9 mouse cellular contexts compared by ENCODE assay signal in the genomic region with DNA sequence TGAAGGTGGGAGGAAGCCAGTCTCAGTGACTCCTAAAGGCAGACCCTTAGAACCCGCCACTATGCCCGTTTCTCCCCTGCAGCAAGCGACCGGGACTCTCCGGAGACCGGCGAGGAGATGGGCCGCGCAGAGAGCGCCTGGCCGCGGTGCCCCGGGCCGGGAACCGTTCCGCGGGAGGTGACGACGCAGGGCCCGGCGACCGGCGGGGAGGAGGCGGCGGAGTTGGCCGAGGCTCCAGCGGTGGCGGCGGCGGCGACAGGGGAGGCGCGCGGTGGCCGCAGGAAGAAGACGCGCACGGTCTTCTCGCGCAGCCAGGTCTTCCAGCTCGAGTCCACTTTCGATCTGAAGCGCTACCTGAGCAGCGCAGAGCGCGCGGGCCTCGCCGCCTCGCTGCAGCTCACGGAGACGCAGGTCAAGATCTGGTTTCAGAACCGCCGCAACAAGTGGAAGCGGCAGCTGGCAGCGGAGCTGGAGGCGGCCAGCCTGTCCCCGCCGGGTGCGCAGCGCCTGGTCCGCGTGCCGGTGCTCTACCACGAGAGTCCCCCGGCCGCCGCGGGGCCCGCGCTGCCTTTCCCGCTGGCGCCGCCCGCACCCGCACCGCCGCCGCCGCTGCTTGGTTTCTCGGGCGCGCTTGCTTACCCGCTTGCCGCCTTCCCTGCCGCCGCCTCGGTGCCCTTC. TPM values are rescaled to one million over a fixed set of nuclear protein-coding genes. Genes with fewer than 3 reads are reported as not detected.
DNase-seq lines count a peak whose midpoint lies in the region; ATAC-seq and TF ChIP-seq lines count a peak whose summit lies in the region.
"Had no signal": no experiment of that assay in that cellular context is flagged by ENCODE, and none has a peak within 500 bp of the region (broad histone marks: within the 10 kb centered on the region; RNA-seq: fewer than 3 reads in every experiment).

No protein-coding gene starts in this region.

- H3K4me2 ChIP-seq in lung, embryonic 14.5 days: peak overlapping the region; percentile 58
- peak overlapping the region; percentile 61 for H3K4me2 ChIP-seq in limb, embryonic 12.5 days

- H3K4me3 ChIP-seq in lung, embryonic 14.5 days (ENCODE audit: low read depth, low read length): peak overlapping the region; percentile 34
- peak overlapping the region; percentile 42 for H3K4me3 ChIP-seq in forebrain, embryonic 10.5 days
- H3K4me3 ChIP-seq in limb, embryonic 12.5 days (replicated peaks): peak overlapping the region; percentile 40
- H3K4me3 ChIP-seq in small intestine, adult 2 months (ENCODE audit: low read depth, low read length): peak overlapping the region; percentile 25; the same call in 1 of the 2 replicates

- ATAC-seq in lung, embryonic 14.5 days (ENCODE audit: insufficient read depth): no peak
- ATAC-seq in limb, embryonic 12.5 days (ENCODE audit: insufficient number of reproducible peaks, insufficient read depth, low FRiP score, low TSS enrichment, low read depth): no peak
- no peak for ATAC-seq in granulocyte monocyte progenitor cell, adult 5-6 weeks (replicated peaks; ENCODE audit: poor library complexity, severe bottlenecking)

- H3K4me1 ChIP-seq in lung, embryonic 14.5 days (ENCODE audit: insufficient read depth): no peaks in the 10 kb centered on the region
- peaks cover 43% of the 10 kb centered on the region for H3K4me1 ChIP-seq in forebrain, embryonic 10.5 days
- peaks cover 21% of the 10 kb centered on the region for H3K4me1 ChIP-seq in limb, embryonic 12.5 days (replicated peaks)
- no peaks in the 10 kb centered on the region for H3K4me1 ChIP-seq in small intestine, adult 2 months (ENCODE audit: control insufficient read depth, insufficient read depth, insufficient read length, low read length)

- H3K9me3 ChIP-seq in lung, embryonic 14.5 days (ENCODE audit: low read depth, low read length): no peaks in the 10 kb centered on the region
- H3K9me3 ChIP-seq in forebrain, embryonic 10.5 days: no peaks in the 10 kb centered on the region
- 0 out of 2 replicates have a peak, but pooled peaks cover 5% of the 10 kb centered on the region for H3K9me3 ChIP-seq in limb, embryonic 12.5 days

- TF ChIP-seq CTCF in lung, embryonic 14.5 days (IDR thresholded peaks at IDR 0.05; ENCODE audit: low read depth): no peak
- no peak for TF ChIP-seq CTCF in small intestine, adult 2 months (IDR thresholded peaks at IDR 0.05; ENCODE audit: extremely low read depth, insufficient read length, insufficient replicate concordance, low read depth, low read length)

- H3K27ac ChIP-seq in lung, embryonic 14.5 days (ENCODE audit: low read depth): no peak overlapping the region
- no peak overlapping the region for H3K27ac ChIP-seq in forebrain, embryonic 10.5 days
- no peak overlapping the region for H3K27ac ChIP-seq in limb, embryonic 12.5 days
- no peak overlapping the region for H3K27ac ChIP-seq in small intestine, adult 2 months (ENCODE audit: insufficient read depth, low read depth, low read length)

- WGBS in lung, embryonic 14.5 days: under 1% methylated on average over 83 of the region's 88 CpGs
- WGBS in forebrain, embryonic 10.5 days: under 1% methylated on average over 88 of the region's 88 CpGs
- under 1% methylated on average over 85 of the region's 88 CpGs for WGBS in limb, embryonic 12.5 days
- under 1% methylated on average over 88 of the region's 88 CpGs for WGBS in small intestine, adult 2 months

- DNase-seq in lung, embryonic 14.5 days: peak; percentile 23
- DNase-seq in lung, postnatal 36 days: no peak
- peak; percentile 43 for DNase-seq in forebrain, embryonic 10.5 days (ENCODE audit: extremely low spot score, low spot score)
- DNase-seq in c-Kit-positive CD71-positive TER-119-positive erythroid progenitor cells, embryonic 14.5 days (ENCODE audit: low spot score): no peak
- DNase-seq in urinary bladder, adult 18-20 months (ENCODE audit: low spot score in 2 of 2): no peak

- H3K27me3 ChIP-seq in lung, embryonic 14.5 days (ENCODE audit: insufficient read depth, low read length): peaks cover 98% of the 10 kb centered on the region
- H3K27me3 ChIP-seq in forebrain, embryonic 10.5 days (ENCODE audit: poor library complexity, severe bottlenecking): peaks cover 100% of the 10 kb centered on the region
- peaks cover 98% of the 10 kb centered on the region for H3K27me3 ChIP-seq in limb, embryonic 12.5 days
- peaks cover 77% of the 10 kb centered on the region for H3K27me3 ChIP-seq in small intestine, adult 2 months (ENCODE audit: control insufficient read depth, insufficient read depth, low read length)

- no peak overlapping the region for H3K9ac ChIP-seq in lung, embryonic 14.5 days
- H3K9ac ChIP-seq in limb, embryonic 12.5 days (replicated peaks): peak overlapping the region; percentile 23; the same call in 1 of the 2 replicates

- TF ChIP-seq POLR2A in small intestine, adult 2 months (IDR thresholded peaks at IDR 0.05; ENCODE audit: low read depth, low read length): no peak

- no peaks in the 10 kb centered on the region for H3K36me3 ChIP-seq in lung, embryonic 14.5 days (ENCODE audit: insufficient read depth)
- no peaks in the 10 kb centered on the region for H3K36me3 ChIP-seq in forebrain, embryonic 10.5 days (replicated peaks)
- H3K36me3 ChIP-seq in limb, embryonic 12.5 days: no peaks in the 10 kb centered on the region
- H3K36me3 ChIP-seq in small intestine, adult 2 months (ENCODE audit: control insufficient read depth, insufficient read depth, low read length): no peaks in the 10 kb centered on the region

RNA-seq across cellular contexts. Expression of a gene that starts 2.9 kb away (rescaled TPM):
- polyA plus RNA-seq in lung, embryonic 14.5 days (2014; fragmentation: Nextera tagmentation; extraction: Ambion mirVana): not detected in 2 replicates
- 0.38 and 0.69 TPM in 2 replicates for polyA plus RNA-seq in forebrain, embryonic 10.5 days (2016; fragmentation: Nextera tagmentation; extraction: Ambion mirVana)
- 0.60 and 0.75 TPM in 2 replicates for polyA plus RNA-seq in limb, embryonic 12.5 days (2016; fragmentation: Nextera tagmentation; extraction: Ambion mirVana)
- not detected in 2 replicates for polyA plus RNA-seq in small intestine, adult 2 months (2012; rRNA removed)
- not detected in 2 replicates for total RNA-seq in granulocyte monocyte progenitor cell, adult 5-6 weeks (2014; fragmentation: Nextera tagmentation)
- not detected in 2 replicates for total RNA-seq in granulocyte monocyte progenitor cell, adult 5-6 weeks (2017)
- total RNA-seq: left cerebral cortex, postnatal 14 days had no signal

Comparison
In these comparisons a context has a peak if more than half of its experiments do, and no peak if none do; other contexts are left out.
1. DNase-seq: peak in lung, embryonic 14.5 days (single experiment) and forebrain, embryonic 10.5 days (single experiment); none in lung, postnatal 36 days (single experiment), c-Kit-positive CD71-positive TER-119-positive erythroid progenitor cells, embryonic 14.5 days (single experiment) and urinary bladder, adult 18-20 months (0 of 2).
2. Peak in every context shown above with its lines, with median percentiles within 50 percentile points of each other: H3K4me3 ChIP-seq.